ENCODE assay signal across 10 mouse cellular contexts in the genomic region with DNA sequence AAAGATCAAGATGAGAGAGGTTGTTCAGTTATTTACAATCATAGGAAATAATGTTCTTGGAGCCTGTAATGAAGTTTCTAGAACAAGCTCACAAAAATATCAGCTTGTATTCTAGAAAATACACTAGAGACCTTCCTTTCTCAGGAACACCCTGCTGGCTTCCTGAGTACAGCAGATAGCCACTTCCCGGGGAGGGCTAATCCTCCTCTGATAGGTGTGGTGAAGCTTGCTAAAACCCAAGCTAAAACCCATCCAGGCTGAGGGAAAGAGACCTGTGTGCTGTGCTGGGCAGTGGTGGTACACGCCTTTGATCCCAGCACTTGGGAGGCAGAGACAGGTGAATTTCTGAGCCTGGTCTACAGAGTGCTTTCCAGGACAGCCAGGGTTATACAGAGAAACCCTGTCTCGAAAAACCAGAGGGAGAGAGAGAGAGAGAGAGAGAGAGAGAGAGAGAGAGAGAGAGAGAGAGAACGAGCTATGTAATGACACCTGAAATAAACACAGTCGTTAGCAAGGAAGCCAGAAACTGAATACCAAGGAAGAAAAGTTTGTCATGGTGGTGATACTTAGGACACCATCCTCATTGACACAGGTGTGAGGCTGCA. TPM values are rescaled to one million over a fixed set of nuclear protein-coding genes. Genes with fewer than 3 reads are reported as not detected.
DNase-seq lines count a peak whose midpoint lies in the region; ATAC-seq and TF ChIP-seq lines count a peak whose summit lies in the region.
"Had no signal": no experiment of that assay in that cellular context is flagged by ENCODE, and none has a peak within 500 bp of the region (broad histone marks: within the 10 kb centered on the region; RNA-seq: fewer than 3 reads in every experiment).

No protein-coding gene starts in this region.

- H3K27ac ChIP-seq in lung, postnatal 0 days (ENCODE audit: low read length): no peak overlapping the region
- peak overlapping the region; percentile 63 for H3K27ac ChIP-seq in liver, embryonic 15.5 days (replicated peaks)
- H3K27ac ChIP-seq: limb, embryonic 13.5 days; stomach, postnatal 0 days had no signal

- no peaks in the 10 kb centered on the region for H3K4me1 ChIP-seq in lung, postnatal 0 days (ENCODE audit: insufficient read depth, low read depth, low read length)
- H3K4me1 ChIP-seq in liver, embryonic 15.5 days (replicated peaks): peaks cover 36% of the 10 kb centered on the region

- no peak overlapping the region for H3K9ac ChIP-seq in lung, postnatal 0 days (replicated peaks; ENCODE audit: low read depth)
- H3K9ac ChIP-seq in liver, embryonic 15.5 days: no peak overlapping the region
- H3K9ac ChIP-seq: limb, embryonic 13.5 days had no signal

- H3K4me3 ChIP-seq in lung, postnatal 0 days (ENCODE audit: low read depth, low read length): no peak overlapping the region
- H3K4me3 ChIP-seq in liver, embryonic 15.5 days (replicated peaks): no peak overlapping the region
- H3K4me3 ChIP-seq: limb, embryonic 13.5 days had no signal

- peak; percentile 11 to 34 for DNase-seq in adrenal gland, adult (ENCODE audit: inconsistent age in 2 of 2, low spot score in 1 of 2)
- DNase-seq in adrenal gland, adult 8-10 months: no peak
- DNase-seq in lung, adult 18-20 months: peak; percentile 46 to 61
- DNase-seq in lung, postnatal 0 days (ENCODE audit: low spot score): no peak
- no peak for DNase-seq in cerebellum, postnatal 14 days
- no peak for DNase-seq in ovary, postnatal 36 days (ENCODE audit: low spot score)

- no peak overlapping the region for H3K4me2 ChIP-seq in lung, postnatal 0 days (replicated peaks; ENCODE audit: low read depth, low read length)
- H3K4me2 ChIP-seq in liver, embryonic 15.5 days: peak overlapping the region; percentile 23; the same call in 1 of the 2 replicates
- H3K4me2 ChIP-seq: limb, embryonic 13.5 days had no signal

- WGBS in lung, postnatal 0 days: 39% methylated on average over 5 of the region's 5 CpGs
- 14% methylated on average over 5 of the region's 5 CpGs for WGBS in liver, embryonic 15.5 days (ENCODE audit: insufficient replicate concordance)

- H3K9me3 ChIP-seq in lung, postnatal 0 days (ENCODE audit: low read length): no peaks in the 10 kb centered on the region
- no peaks in the 10 kb centered on the region for H3K9me3 ChIP-seq in liver, embryonic 15.5 days (replicated peaks)

- TF ChIP-seq EP300 in lung, postnatal 0 days (IDR thresholded peaks at IDR 0.05): no peak

- no peak for ATAC-seq in lung, postnatal 0 days
- peak; percentile 27; the same call in 1 of the 2 replicates for ATAC-seq in common myeloid progenitor, adult 5-6 weeks (replicated peaks; ENCODE audit: low read depth, poor library complexity, severe bottlenecking)
- ATAC-seq in liver, embryonic 15.5 days (ENCODE audit: insufficient read depth): peak; percentile 33; the same call in 1 of the 2 replicates

- no peaks in the 10 kb centered on the region for H3K36me3 ChIP-seq in lung, postnatal 0 days (ENCODE audit: insufficient read depth, low read length)
- H3K36me3 ChIP-seq in liver, embryonic 15.5 days (replicated peaks): no peaks in the 10 kb centered on the region
- H3K36me3 ChIP-seq: limb, embryonic 13.5 days had no signal

- no peaks in the 10 kb centered on the region for H3K27me3 ChIP-seq in lung, postnatal 0 days (replicated peaks; ENCODE audit: insufficient read depth, low read length)
- no peaks in the 10 kb centered on the region for H3K27me3 ChIP-seq in liver, embryonic 15.5 days
- H3K27me3 ChIP-seq: limb, embryonic 13.5 days had no signal

- TF ChIP-seq CTCF in lung, postnatal 0 days (IDR thresholded peaks at IDR 0.05): no peak

RNA-seq across cellular contexts. Expression of a gene that starts 48.6 kb away (rescaled TPM):
- 10 to 100 TPM in 3 of 4 experiments, 1 to 10 TPM in 1; 9.5 to 13.2 (median 12.1) TPM for total RNA-seq in adrenal gland, adult 8-10 months (2022)
- polyA plus RNA-seq in lung, postnatal 0 days (2015; fragmentation: Nextera tagmentation; extraction: Ambion mirVana): 16.3 and 22.2 TPM in 2 replicates
- 36.5 and 42.8 TPM in 2 replicates for total RNA-seq in common myeloid progenitor, adult 5-6 weeks (2017)
- 7.0 and 7.3 TPM in 2 replicates for polyA plus RNA-seq in liver, embryonic 15.5 days (2015; fragmentation: Nextera tagmentation; extraction: Ambion mirVana)

RNA-seq across cellular contexts. Expression of a gene that starts 57.4 kb away (rescaled TPM):
- total RNA-seq in adrenal gland, adult 8-10 months (2022): 100 to 1,000 TPM in 1 of 4 experiments, 10 to 100 TPM in 3; 76.5 to 101 (median 86.8) TPM
- 92.6 TPM in 2 replicates for polyA plus RNA-seq in lung, postnatal 0 days (2015; fragmentation: Nextera tagmentation; extraction: Ambion mirVana)
- 119 and 150 TPM in 2 replicates for total RNA-seq in common myeloid progenitor, adult 5-6 weeks (2017)
- 78.6 and 88.4 TPM in 2 replicates for polyA plus RNA-seq in liver, embryonic 15.5 days (2015; fragmentation: Nextera tagmentation; extraction: Ambion mirVana)

Comparison
In these comparisons a context has a peak if more than half of its experiments do, and no peak if none do; other contexts are left out.
1. DNase-seq: peak in adrenal gland, adult (2 of 2) and lung, adult 18-20 months (2 of 2); none in adrenal gland, adult 8-10 months (single experiment), lung, postnatal 0 days (single experiment), cerebellum, postnatal 14 days (0 of 2) and ovary, postnatal 36 days (single experiment).